Mouse (Mus musculus): Measurements from ENCODE around the gene Stx1b. TPM values are rescaled to one million over a fixed set of nuclear protein-coding genes. Genes with fewer than 3 reads are reported as not detected.

Gene Stx1b
- total and polyA plus RNA-seq, 3 experiments = 0.15 to 0.56 TPM; not detected in 1

- Histone ChIP-seq H3K9ac (ENCODE audit: control insufficient read depth, low read depth, low read length, poor library complexity, severe bottlenecking) (no peak overlapping the region), H3K4me3 (ENCODE audit: control insufficient read depth in 1 of 2, insufficient read depth in 1 of 2, low read depth in 2 of 2, low read length in 2 of 2) (no peak overlapping the region), H3K36me3 (ENCODE audit: control insufficient read depth in 1 of 2, insufficient read depth in 2 of 2, low read length in 2 of 2) (no peaks in the 10 kb centered on the region), H3K79me2 (ENCODE audit: control insufficient read depth, insufficient read depth, low read length, poor library complexity) (no peaks in the 10 kb centered on the region), H3K27ac (ENCODE audit: control insufficient read depth, low read depth, low read length) (no peak overlapping the region), H3K27me3 (ENCODE audit: control insufficient read depth in 1 of 2, insufficient read depth in 2 of 2, low read length in 2 of 2) (no peaks in the 10 kb centered on the region), H3K4me1 (ENCODE audit: control insufficient read depth in 1 of 2, insufficient read depth in 2 of 2, low read length in 2 of 2) (no peaks in the 10 kb centered on the region), H3K9me3 (replicated peaks; ENCODE audit: insufficient read depth, low read length) (no peaks in the 10 kb centered on the region)
- TF ChIP-seq USF2 (IDR thresholded peaks at IDR 0.05; ENCODE audit: borderline replicate concordance in 1 of 2, insufficient read depth in 1 of 2, low read depth in 1 of 2, low read length in 2 of 2) = no peak
- no peak for TF ChIP-seq E2F4 (IDR thresholded peaks at IDR 0.05; ENCODE audit: borderline replicate concordance, low read depth, low read length)
- no peak for TF ChIP-seq BHLHE40 (IDR thresholded peaks at IDR 0.05; ENCODE audit: borderline replicate concordance, low read depth, low read length)
- TF ChIP-seq ZNF384 (IDR thresholded peaks at IDR 0.05; ENCODE audit: low read depth, low read length) = no peak
- no peak for TF ChIP-seq KAT2A (conservative IDR thresholded peaks at IDR 0.05; ENCODE audit: low read depth, low read length)
- TF ChIP-seq JUND (IDR thresholded peaks at IDR 0.05; ENCODE audit: low read depth, low read length) = no peak
- no peak for TF ChIP-seq MEF2A (IDR thresholded peaks at IDR 0.05; ENCODE audit: extremely low read depth, insufficient replicate concordance, low read depth, low read length, poor library complexity, severe bottlenecking)
- no peak for TF ChIP-seq EP300 (IDR thresholded peaks at IDR 0.05; ENCODE audit: low read depth in 1 of 2, low read length in 2 of 2)
- TF ChIP-seq POLR2A (IDR thresholded peaks at IDR 0.05; ENCODE audit: control insufficient read depth in 1 of 2, insufficient read depth in 1 of 2, low read depth in 1 of 2, low read length in 2 of 2, poor library complexity in 1 of 2) = no peak
- no peak for TF ChIP-seq RAD21 (IDR thresholded peaks at IDR 0.05; ENCODE audit: low read depth, low read length)
- TF ChIP-seq ZKSCAN1 (IDR thresholded peaks at IDR 0.05; ENCODE audit: low read depth, low read length) = no peak
- DNase-seq (ENCODE audit: low read depth, low spot score) = no peak
Measured at GRCm38 (mm10) chr7:127817776-127818175, 6.6 kb downstream of the Stx1b start.

- Histone ChIP-seq H3K27ac (ENCODE audit: control insufficient read depth, low read depth, low read length) (no peak overlapping the region), H3K9me3 (replicated peaks; ENCODE audit: insufficient read depth, low read length) (no peaks in the 10 kb centered on the region), H3K36me3 (ENCODE audit: control insufficient read depth in 1 of 2, insufficient read depth in 2 of 2, low read length in 2 of 2) (no peaks in the 10 kb centered on the region), H3K9ac (ENCODE audit: control insufficient read depth, low read depth, low read length, poor library complexity, severe bottlenecking) (no peak overlapping the region), H3K4me3 (ENCODE audit: control insufficient read depth in 1 of 2, insufficient read depth in 1 of 2, low read depth in 2 of 2, low read length in 2 of 2) (no peak overlapping the region), H3K27me3 (ENCODE audit: control insufficient read depth in 1 of 2, insufficient read depth in 2 of 2, low read length in 2 of 2) (no peaks in the 10 kb centered on the region), H3K79me2 (ENCODE audit: control insufficient read depth, insufficient read depth, low read length, poor library complexity) (no peaks in the 10 kb centered on the region), H3K4me1 (ENCODE audit: control insufficient read depth in 1 of 2, insufficient read depth in 2 of 2, low read length in 2 of 2) (no peaks in the 10 kb centered on the region)
- no peak for DNase-seq (ENCODE audit: low read depth, low spot score)
- no peak for TF ChIP-seq TBP (IDR thresholded peaks at IDR 0.05; ENCODE audit: low read depth, low read length)
- TF ChIP-seq ETS1 (IDR thresholded peaks at IDR 0.05; ENCODE audit: low read depth, low read length) = no peak
- TF ChIP-seq USF1 (IDR thresholded peaks at IDR 0.05; ENCODE audit: low read depth, low read length) = no peak
- no peak for TF ChIP-seq GATA1 (IDR thresholded peaks at IDR 0.05; ENCODE audit: low read depth, low read length)
- no peak for TF ChIP-seq BHLHE40 (IDR thresholded peaks at IDR 0.05; ENCODE audit: borderline replicate concordance, low read depth, low read length)
- no peak for TF ChIP-seq SIN3A (IDR thresholded peaks at IDR 0.05; ENCODE audit: low read length)
- no peak for TF ChIP-seq UBTF (IDR thresholded peaks at IDR 0.05; ENCODE audit: borderline replicate concordance, insufficient read depth, low read depth, low read length)
- TF ChIP-seq MAZ (IDR thresholded peaks at IDR 0.05; ENCODE audit: low read depth, low read length) = no peak
- TF ChIP-seq SMC3 (IDR thresholded peaks at IDR 0.05; ENCODE audit: low read depth, low read length) = no peak
- TF ChIP-seq MEF2A (IDR thresholded peaks at IDR 0.05; ENCODE audit: extremely low read depth, insufficient replicate concordance, low read depth, low read length, poor library complexity, severe bottlenecking) = no peak
- TF ChIP-seq MYB (IDR thresholded peaks at IDR 0.05; ENCODE audit: low read depth, low read length) = no peak
Measured at GRCm38 (mm10) chr7:127817053-127817452, 7.3 kb downstream of the Stx1b start.

Measured in MEL (cell line).